Mouse (Mus musculus): ENCODE measurements at regions not wholly inside any gene's neighbourhood (a gene's known extent, or its start where the extent isn't known, plus 50 kb on each side); places are given as distances from the start of the nearest gene placed in this dataset.

DNA sequence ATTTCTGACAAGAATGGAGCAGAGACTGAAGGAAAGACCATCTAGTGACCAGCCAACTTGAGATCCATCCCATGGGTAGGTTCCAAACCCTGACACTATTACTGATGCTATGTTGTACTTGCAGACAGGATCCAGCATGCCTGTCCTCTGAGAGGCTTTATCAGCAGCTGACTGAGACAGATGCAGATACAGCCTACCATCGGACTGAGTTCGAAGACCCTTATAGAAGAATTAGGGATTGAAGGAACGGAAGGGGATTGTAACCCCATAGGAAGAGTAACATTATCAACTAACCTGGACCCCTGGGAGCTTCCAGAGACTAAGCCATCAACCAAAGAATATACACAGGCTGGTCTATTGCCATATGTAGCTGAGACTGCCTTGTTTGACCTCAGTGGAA is 183.1 kb upstream of the Adcy2 start:
- DNase-seq (ENCODE audit: low spot score in 2 of 2) = no peak

DNA sequence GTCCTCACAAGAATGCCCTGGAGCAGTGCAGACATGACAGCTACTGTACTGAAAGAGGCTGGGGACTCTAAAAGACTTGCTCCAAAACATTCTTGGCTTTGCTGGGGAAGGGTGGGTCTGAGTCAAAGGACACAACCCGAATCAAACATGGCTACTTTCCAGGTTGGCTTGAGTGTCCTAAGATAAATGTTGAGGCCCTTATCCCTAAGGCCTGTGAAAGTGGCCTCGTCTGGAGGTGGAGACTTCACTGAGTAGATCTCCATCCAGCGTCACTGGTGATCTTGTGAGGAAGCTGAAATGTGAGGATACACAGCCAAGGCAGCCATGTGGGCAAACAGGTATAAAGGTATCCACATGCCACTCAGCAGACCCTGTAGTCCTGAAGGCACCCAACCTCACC is 191.3 kb upstream of the Adcy2 start:
- DNase-seq (ENCODE audit: low spot score in 2 of 2) = no peak

DNA sequence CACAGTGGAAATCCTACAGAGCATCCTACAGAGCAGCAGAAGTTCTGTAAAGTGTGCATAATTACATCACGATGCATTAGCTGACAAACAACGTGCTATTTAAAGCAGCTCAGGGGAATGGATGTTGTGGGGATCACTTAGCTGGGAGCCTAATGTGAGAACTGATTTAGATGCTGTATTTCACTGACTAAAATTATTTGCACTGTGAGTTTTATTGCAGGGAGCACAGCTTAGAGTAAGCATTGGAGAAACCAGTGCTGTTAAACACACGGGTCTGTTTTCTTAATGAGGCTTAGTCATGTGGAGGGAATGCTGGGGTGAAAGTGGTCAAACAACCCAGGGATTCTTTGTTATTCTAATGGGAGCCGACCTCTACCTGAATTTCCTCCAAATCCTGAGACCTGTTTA is 197.1 kb upstream of the Adcy2 start:
- DNase-seq (ENCODE audit: low spot score in 2 of 2) = no peak

DNA sequence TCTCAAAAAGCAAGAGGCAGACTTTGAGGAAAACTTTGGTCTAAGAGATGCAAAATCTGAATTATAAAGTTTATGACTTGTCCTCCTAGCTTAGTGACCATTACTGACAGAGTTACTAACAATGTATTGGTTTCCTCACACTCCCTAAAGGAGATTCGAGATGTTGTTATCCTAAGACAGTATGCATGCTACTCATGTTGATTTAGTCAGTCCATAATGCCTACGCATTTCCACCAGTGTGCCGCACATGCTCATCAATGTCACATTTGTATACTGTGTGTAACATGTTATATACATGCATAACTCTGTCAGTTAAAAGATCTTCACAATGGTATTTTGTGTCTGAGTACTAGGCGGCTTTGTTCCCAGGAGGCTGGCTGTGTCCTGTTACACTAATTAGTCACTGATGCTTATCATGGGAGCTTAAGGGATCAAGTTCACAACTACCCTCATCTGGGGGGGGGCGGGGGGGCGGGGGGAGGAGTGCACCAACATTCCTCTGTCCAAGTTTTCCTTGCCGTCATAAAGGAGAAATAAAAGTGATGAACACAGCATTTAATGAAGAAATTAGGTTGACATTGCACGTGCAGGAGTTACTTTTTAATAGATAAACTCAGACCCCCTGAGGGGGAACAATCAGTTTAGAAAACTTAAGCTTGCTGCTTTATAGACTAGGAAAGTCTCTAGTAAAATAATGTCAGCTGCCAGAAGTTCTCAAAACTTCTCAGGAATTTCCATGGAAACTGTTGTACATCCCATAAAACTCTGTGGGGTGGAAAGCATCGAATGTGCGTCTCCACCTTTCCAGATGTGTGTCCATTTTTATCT is 208.6 kb upstream of the Adcy2 start:
- no peak for DNase-seq (ENCODE audit: low spot score in 2 of 2)

DNA sequence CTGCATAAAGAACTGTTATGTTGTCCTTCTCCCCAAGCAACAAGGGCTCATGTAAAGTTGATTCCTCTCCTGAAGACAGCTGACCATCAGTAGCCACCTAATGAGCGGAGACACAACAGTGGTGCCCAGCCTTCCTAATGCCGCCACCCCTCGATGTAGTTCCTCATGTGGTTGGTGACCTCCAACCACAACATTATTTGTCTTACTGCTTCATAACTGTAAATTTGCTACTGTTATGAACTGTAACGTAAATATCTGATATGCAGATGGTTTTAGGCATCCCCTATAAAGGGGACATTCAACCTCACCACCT is 209.2 kb upstream of the Adcy2 start:
- DNase-seq (ENCODE audit: low spot score in 2 of 2) = no peak

DNA sequence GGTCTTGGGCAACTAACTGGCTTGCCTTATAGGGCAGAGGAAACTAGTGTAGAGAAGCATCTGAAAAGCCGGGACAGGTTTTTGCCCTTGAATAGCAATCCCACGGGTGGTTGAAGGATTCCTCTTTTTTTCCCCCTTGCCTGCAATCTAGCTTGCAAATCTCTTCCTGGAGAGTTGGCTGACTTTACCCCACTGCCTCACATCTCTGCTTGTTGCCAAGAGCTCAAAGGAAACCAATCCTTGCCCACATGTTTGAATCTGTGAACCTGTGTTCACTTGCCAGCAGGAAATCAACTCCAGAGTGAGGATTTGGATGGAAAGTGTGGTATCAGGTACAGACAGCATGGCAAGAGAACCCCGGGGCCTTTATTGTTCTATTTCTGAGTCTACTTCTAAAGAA is 217.2 kb upstream of the Adcy2 start:
- DNase-seq (ENCODE audit: low spot score in 2 of 2) = no peak

DNA sequence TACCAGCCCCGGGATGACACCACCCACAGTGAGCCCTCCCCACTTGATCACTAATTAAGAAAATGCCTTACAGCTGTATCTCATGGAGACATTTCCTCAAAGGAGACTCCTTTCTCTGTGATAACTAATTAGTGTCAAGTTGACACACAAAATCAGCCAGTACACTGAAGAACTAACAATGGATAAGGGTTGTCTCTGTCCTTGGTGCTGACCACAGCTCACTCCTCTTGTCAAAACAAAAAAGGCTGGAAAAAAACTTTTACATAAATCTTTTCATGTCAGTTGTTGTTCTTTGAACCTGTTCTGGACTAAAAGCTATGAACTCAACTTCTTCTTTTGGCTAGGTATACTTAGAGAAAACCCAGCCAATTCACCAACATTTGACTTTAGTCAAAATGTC is 221.1 kb upstream of the Adcy2 start:
- no peak for DNase-seq (ENCODE audit: low spot score in 2 of 2)

DNA sequence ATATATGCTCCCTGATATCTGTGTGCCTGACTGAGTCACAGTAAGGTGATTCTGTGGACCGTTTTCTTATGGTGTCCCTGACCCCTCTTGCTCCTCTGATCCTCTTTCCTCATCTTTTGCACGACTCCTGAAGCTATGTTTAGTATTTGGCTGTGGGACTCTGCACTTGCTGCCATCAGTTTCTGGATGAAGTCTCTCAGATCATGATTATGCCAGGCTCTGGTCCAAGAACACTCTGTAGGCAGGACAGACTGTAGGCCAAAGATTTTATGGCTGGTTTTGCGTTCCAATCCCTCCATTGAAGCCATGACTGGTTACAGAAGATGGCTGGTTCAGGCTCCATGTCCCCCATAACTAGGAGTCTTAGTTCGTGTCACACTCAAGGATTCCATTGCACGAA is 227.2 kb upstream of the Adcy2 start:
- no peak for DNase-seq (ENCODE audit: low spot score in 2 of 2)

DNA sequence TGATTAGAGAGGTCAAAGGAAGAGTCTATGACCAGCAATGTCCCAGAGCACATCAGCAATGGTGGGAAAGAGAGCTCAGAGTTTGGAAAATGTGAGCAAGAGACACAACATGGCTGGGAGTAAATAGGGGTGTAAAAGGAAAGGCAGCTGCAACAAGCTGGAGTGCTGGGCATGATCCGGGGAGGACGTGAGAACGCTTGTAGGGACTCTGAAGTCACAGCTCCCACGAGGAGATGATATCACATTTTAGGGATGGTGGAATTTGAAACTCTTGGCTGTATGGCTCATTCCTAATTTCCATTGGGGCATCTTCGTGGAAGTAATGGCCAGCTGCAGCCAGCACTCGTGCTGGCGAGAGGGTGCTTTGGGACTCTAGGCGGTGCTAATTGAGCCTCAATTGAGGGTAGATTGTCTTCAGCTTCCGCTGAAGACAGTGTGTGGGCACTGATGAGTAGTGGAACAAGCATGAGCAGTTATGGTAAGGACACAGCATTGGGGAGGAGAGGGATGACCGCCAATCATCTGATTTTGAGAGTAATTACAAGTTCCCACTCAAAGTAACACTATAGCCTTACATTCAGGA is 231.1 kb upstream of the Adcy2 start:
- DNase-seq (ENCODE audit: low spot score in 2 of 2) = no peak

DNA sequence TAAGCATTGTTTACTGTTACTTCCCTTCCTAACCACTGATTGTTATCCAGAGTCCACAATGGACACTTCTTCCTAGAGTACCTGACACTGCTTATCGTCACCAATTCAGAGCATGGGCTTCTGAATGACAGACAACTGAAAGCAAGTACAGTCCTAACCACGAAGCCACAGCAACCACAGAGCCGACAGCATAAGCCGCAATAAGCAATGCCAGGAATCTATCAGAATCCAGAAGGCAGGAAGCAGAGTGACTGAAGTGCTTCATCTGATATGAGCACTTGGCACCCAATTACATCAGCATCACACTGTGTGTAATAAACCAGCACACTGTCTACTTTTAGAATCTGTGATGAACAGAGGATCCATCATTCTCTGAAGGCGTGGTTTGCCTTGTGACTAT is 237.0 kb upstream of the Adcy2 start:
- no peak for DNase-seq (ENCODE audit: low spot score in 2 of 2)

DNA sequence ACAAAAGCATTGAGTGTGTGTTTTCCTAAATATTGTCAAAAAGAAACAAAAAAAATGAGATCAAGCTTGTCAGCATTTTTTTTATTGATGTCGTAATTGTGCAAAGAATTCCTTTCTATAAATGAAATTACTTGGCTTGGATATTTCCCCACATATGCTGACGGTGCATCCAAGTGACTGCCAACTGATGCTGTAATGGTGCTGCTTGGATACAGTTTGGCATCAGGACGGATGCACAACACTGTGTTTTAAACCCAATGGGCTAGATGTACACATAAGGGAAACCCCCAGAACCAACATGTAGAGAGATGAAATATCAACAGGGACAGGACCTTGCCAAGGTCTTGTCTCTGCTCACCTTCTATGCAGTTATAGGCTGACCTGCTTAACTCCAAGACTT is 238.6 kb upstream of the Adcy2 start:
- DNase-seq (ENCODE audit: low spot score in 2 of 2) = no peak

DNA sequence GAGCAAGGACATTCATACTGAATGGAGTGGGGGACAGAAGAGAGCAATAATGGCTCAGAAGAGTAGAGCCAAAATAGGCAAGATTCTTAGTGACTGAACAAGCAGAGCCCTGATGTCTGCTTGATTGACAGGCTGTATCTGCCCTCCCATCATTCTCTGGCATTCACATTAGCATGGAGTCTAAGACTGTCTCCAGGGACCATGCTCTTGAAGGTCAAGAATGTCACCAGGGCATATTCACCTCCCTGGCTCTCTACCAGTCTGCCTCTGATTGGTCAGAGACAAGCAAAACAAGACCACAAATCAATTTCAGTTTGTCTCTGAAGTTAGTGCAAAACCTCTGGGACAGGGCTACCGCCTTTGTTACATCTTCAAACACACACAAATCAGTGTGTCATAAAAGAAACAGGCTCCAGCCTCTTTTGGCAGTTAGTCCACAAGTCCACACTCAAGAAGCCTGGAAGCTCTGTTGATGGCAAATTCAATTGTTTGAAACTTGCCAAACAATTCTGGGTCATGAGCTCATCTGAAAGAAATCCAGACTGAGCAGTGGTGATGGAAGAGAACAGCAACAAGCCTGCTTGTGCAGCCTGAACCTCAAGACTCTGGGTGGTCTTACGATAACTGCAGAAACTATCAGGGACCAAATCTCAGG is 240.0 kb upstream of the Adcy2 start:
- DNase-seq (ENCODE audit: low spot score in 2 of 2) = no peak

DNA sequence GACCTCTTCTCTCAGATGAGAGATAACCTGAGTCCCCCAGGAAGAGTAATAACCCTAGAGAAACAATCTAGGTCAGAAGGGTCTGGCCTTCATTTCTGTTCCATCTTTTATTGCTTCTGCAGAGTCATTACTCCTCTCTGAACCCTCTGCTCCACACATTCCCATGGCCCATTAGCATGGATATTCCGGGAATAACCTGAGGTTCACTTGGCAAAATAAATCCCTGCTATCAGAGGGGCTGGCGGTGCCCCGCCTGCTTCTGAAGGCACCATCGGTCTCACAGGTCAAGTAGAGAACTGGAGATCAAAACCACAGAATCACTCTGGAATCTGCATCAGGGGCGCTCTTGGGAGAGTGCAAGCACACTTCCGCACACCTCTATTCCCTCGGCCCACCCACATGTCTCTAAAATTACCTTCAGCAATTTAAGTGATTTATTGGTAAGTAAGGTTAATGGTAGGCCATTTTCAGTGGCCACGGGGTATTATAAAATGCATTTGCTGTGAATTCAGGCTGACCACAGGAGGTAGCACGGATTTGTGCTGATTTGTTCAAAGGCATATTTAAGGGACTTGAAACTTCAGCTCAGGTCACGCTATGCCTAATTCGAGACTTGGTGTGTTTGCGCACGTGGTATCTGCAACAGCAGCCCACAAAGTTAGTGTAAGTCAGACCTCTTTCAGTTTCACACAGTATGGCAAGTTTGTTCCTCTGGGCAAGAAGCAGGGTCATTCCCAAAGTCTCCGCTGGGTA is 243.4 kb upstream of the Adcy2 start:
- DNase-seq (ENCODE audit: low spot score in 2 of 2) = no peak

DNA sequence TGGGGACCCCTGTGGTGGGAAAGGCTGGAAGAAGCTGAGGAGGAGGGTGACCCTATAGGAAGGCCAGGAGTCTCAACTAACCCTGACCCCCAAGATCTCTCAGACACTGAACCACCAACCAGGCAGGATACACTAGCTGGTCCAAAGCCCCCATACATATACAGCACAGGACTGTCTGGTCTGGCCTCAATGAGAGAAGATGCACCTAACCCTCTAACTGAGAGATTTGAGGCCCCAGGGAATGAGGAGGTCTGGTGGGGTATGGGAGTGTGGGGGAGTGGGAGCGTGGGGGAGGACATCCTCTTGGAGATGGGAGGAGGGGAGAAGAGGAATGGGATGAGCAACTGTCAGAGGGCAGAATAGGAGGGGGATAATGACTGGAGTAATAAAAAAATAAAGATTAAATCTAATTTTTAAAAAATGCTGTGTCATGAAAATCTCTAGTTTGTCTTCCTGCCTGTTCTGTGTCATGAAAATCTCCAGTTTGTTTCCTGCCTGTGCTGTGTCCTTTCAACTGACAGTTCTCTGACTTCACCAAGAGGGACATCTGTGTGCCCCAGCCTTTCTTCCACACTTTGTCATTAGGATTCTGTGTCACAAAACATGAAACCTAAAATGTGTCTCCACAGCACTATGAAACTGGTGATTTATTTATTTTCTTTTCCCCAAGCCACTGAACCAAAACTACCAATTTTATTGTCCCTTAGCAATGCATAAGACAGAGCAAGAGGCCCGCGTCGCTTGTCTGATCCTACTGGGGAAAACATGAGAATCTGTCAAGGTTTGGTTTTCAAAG is 251.2 kb upstream of the Adcy2 start:
- no peak for DNase-seq (ENCODE audit: low spot score in 2 of 2)

DNA sequence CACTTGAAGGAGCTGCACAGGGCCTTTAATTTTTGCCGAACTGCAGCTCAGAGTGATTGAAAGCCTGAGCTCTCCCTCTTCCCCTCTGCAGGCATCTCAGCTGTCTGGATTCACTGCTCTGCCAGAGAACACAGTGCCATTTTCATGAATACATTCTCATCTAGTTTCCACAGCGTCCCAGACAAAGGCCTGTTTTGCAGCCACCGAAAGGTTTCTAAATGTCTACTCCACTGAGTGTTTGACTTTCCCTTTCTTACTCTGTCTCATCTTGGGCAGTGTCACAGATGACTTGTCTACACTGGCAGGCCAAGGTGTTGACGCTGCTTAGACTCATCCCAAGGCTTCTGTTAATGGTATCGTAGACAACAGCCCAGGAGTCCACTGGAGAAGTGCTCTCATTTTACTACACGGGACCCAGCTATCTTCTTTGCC is 251.8 kb upstream of the Adcy2 start:
- no peak for DNase-seq (ENCODE audit: low spot score in 2 of 2)

DNA sequence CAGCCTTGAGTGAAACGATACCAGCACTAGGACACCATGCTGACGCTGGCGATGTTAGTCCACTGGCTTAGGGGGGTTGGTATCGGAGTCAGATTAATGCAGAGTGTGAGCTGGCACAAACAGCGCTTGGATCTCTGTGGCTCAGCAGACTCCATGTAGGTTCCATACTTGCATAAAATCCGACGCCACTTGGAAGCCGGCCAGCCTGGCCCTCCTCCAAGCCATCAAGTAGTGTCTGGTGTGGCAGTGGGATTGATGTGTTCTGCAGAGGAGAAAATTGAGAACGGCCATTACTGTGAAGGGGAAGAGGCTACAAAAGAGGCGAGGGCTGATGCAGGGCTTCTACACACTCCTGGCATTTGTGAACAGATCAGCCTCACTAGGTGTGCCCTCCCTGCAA is 253.0 kb upstream of the Adcy2 start:
- DNase-seq (ENCODE audit: low spot score in 2 of 2) = no peak

DNA sequence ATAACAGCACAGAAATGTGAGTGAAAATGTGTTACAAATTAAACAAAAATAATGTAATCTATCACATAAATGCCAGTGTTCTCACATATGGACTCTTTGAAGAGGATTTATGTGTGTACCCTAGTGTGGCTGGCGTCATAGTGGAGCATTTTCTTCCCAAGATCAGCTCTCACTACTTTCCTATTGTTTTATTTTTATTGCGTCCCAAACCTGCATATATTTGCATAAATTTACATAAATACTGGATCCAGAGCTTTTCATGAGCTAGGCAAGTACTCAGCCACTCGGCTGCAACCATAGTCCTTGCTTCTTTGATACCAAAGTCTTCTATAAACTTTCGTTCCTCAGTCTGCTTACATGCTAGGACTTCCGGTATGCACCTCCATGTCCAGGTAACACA is 261.1 kb upstream of the Adcy2 start:
- DNase-seq (ENCODE audit: low spot score in 2 of 2) = no peak

DNA sequence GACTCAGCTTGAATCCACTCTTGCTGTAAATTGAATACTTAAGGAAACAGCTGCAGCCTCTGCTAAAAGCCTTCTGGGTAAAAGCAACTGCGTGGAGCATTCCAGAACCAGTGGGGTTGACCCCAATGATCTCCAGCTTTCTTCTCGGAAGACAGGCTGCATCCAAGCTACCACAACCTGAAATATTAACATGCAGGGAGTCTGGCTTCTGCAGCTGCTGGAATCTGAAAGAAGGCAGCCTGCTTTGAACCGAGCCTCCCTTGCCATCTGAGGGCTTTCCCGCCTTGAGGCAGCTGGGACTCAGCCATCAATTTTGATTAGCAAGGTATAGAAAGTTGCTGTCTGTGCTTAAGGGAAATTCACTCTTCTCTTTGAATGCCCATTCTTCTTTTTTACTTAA is 261.6 kb upstream of the Adcy2 start:
- DNase-seq (ENCODE audit: low spot score in 2 of 2) = no peak

DNA sequence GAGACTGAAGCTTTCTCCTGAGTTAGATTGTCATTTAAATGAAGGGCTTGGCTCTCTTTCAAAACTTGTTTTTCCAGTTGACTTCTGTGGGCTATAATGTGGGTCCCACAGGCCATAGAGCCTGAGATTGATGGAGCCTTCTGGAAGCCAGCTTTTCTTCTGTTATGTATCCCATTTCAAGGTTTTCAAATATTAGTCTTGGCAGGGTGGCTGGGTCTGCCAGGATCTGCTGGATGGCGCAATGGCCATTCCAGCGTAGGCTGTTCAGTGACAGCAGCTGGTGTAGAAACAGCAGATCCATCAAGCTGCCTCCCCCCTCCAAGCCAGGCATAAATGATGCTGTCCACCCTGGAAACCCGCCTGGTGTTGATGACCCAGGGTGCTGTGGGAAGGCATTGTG is 264.4 kb upstream of the Adcy2 start:
- DNase-seq (ENCODE audit: low spot score in 2 of 2) = no peak

DNA sequence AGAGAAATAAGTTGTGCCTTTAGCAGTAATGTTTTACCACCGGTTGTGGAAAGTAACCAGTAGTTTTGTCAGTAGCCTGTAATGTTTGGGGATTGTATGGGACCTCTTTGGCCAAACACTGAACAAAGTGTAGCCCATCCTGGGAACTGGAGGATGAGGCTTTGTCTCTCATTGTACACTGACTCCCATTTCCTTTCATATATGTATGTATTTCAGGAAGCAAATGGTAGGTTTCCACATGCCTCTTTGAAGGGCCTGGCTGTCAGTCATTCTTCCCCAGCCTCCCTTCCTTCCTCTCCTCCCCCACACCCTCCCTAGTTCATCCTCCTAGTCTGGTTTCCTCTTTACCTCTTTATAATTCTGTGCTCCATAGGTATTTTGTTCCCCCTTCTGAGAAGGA is 266.7 kb upstream of the Adcy2 start:
- DNase-seq (ENCODE audit: low spot score in 2 of 2) = no peak

DNA sequence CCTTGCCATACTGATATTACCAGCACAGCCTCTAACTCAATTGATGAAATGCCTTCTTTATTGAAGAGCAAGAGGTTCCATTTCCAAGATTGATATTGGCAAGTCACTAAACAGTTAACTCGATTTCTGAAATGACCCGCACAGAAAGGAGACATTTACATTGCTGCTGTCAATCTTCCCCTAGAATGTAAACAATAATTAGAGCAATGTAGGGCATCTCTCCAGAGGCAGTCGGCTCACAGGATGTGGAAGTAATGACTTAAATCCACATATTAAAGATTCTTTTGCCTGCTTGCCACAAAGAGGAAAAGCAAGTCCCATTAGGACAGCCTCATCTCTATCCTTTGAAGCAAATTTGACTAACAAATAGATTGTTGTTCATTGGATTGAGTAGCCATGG is 261.0 kb upstream of the Nsun2 start:
- DNase-seq (ENCODE audit: low spot score in 2 of 2) = no peak

DNA sequence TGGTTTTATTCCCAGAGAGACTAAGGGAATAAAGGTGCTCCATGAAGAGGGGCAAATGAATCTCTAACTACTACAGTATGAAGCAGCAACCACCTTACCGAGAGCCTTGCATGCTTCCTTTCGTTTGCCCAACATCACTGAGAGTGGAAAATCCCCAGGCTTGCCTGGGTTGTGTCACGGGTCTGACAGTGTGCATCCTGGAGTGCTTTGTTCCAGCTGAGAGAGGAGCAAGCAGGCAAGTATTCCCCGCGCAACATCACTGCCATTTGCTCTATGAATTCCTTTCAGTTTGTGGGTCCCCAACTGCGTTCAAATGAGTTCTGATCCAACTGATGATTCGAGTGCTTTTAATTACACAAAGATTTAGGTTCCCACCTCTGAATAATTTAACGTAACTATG is 253.9 kb upstream of the Nsun2 start:
- DNase-seq (ENCODE audit: low spot score in 2 of 2) = no peak
